Mouse (Mus musculus) cerebellum, adult (tissue): ENCODE data around the gene Sco1.

Experiments used
- ATAC-seq: cut with Nextera tagmentation; 2 replicates; pipeline ENCODE4 v1.9.2; 2017; ENCODE audit warnings: mild to moderate bottlenecking, moderate library complexity, mixed read lengths; ENCODE audit not compliant: insufficient number of reproducible peaks, low FRiP score, low TSS enrichment

The Sco1 gene

GRCm38 (mm10) chr11:67112019-67112850 is 59.8 kb downstream of the Sco1 start:
- ATAC-seq = no peak

GRCm38 (mm10) chr11:67112851-67113202 is 60.4 kb downstream of the Sco1 start:
- ATAC-seq = no peak

- ATAC-seq = no peak
These were observed 60.9 kb downstream of the Sco1 start for GRCm38 (mm10) chr11:67113381-67113780.

GRCm38 (mm10) chr11:67114261-67114660 is 61.8 kb downstream of the Sco1 start:
- ATAC-seq = no peak

GRCm38 (mm10) chr11:67114901-67115300 is 62.4 kb downstream of the Sco1 start:
- ATAC-seq = no peak
